Comparison of ENCODE assay signal across 9 mouse cellular contexts in the genomic region with DNA sequence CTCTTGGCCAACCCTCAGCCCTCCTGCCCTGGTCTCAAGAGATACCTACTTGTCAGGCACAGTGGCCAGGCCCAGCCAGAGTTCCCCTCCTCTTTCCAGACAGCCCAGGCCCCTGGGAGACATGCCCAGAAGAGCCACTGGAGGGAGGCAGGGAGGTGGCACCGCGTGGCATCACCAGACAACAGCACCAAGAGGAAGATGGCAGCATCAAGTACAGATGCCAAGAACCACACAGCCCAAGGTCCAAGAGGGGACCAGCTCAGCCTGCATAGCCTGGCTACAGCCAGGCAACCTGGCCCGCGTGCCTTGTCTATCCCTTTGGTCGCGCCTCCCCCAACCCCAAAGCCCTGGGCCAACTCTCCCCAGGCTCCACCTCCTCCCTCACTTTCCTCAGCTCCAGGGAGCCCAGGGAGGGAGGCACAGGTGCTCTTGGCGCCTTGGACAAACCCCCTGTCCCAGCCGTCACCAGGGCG. TPM values are rescaled to one million over a fixed set of nuclear protein-coding genes. Genes with fewer than 3 reads are reported as not detected.
DNase-seq lines count a peak whose midpoint lies in the region; TF ChIP-seq lines count a peak whose summit lies in the region.
"Had no signal": no experiment of that assay in that cellular context is flagged by ENCODE, and none has a peak within 500 bp of the region (broad histone marks: within the 10 kb centered on the region; RNA-seq: fewer than 3 reads in every experiment).

No protein-coding gene starts in this region.

- no peak for TF ChIP-seq CTCF in thymus, adult 2 months (IDR thresholded peaks at IDR 0.05; ENCODE audit: borderline replicate concordance, control insufficient read depth, extremely low read depth, insufficient read depth, low read length, poor library complexity)

- H3K27me3 ChIP-seq in thymus, adult 2 months (ENCODE audit: control insufficient read depth, insufficient read depth, low read length), result peaks cover 6% of the 10 kb centered on the region; the same call in 1 of the 2 replicates

- no peaks in the 10 kb centered on the region for H3K36me3 ChIP-seq in thymus, adult 2 months (ENCODE audit: control insufficient read depth, insufficient read depth, low read length)

- H3K4me3 ChIP-seq in thymus, adult 2 months (ENCODE audit: control insufficient read depth, insufficient read depth, low read length), result no peak overlapping the region
- H3K4me3 ChIP-seq: myocyte had no signal

- peaks cover 7% of the 10 kb centered on the region; the same call in 1 of the 2 replicates for H3K4me1 ChIP-seq in thymus, adult 2 months (replicated peaks; ENCODE audit: control insufficient read depth, insufficient read depth, low read length)

- TF ChIP-seq POLR2A in thymus, adult 2 months (IDR thresholded peaks at IDR 0.05; ENCODE audit: control insufficient read depth, extremely low read depth, insufficient read depth, low read length, poor library complexity), result no peak

- H3K27ac ChIP-seq in thymus, adult 2 months (ENCODE audit: control insufficient read depth, insufficient read depth, low read length), result no peak overlapping the region

- DNase-seq in left cerebral cortex, adult 18-20 months (ENCODE audit: low spot score in 2 of 2), result peak; percentile 25 to 41
- DNase-seq in left cerebral cortex, adult 11 months (ENCODE audit: low spot score), result no peak
- peak; percentile 24 to 40 for DNase-seq in cerebellum, postnatal 25 days
- DNase-seq in frontal cortex, postnatal 36 days (ENCODE audit: low spot score in 2 of 2), result peak; percentile 29 to 48
- peak; percentile 27 to 39 for DNase-seq in left cerebral cortex, postnatal 25 days (ENCODE audit: low spot score in 2 of 2)
- DNase-seq in neural tube, embryonic 10.5 days (ENCODE audit: extremely low spot score, low spot score), result peak; percentile 41
- no peak for DNase-seq in thymus, adult 2 months
- DNase-seq in T-cell, adult 2 months (ENCODE audit: low spot score), result no peak

- intact Hi-C loops in left cerebral cortex, postnatal 25 days (cut with DNase I), result no loop called here

- 28% methylated on average over 9 of the region's 9 CpGs for WGBS in thymus, adult 2 months

RNA-seq across cellular contexts. Expression of a gene that starts 1.2 kb away (rescaled TPM):
- total RNA-seq in left cerebral cortex, adult 18-20 months (2021), result 10 to 100 TPM; 17.2 to 18.2 TPM
- total RNA-seq in left cerebral cortex, postnatal 25 days (2021), result 10 to 100 TPM; 17.7 to 18.5 TPM
- polyA plus RNA-seq in thymus, adult 2 months (2012; rRNA removed), result 0.04 and 0.16 TPM in 2 replicates
- polyA plus RNA-seq: myocyte had no signal

Comparison
In these comparisons a context has a peak if more than half of its experiments do, and no peak if none do; other contexts are left out.
1. DNase-seq: peak in left cerebral cortex, adult 18-20 months (2 of 2), cerebellum, postnatal 25 days (2 of 2), frontal cortex, postnatal 36 days (2 of 2), left cerebral cortex, postnatal 25 days (2 of 2) and neural tube, embryonic 10.5 days (single experiment); none in left cerebral cortex, adult 11 months (single experiment), thymus, adult 2 months (single experiment) and T-cell, adult 2 months (single experiment).